Mouse (Mus musculus) mouse embryonic stem cell (cell line): ENCODE data around the gene Rilp.
"Not testable (repeated sequence)": the region's sequence is repeated elsewhere in the genome, so short reads cannot be mapped to it uniquely, and the experiment has no call there.

Source experiments
- in situ Hi-C, 2 experiments: fragments of 300-500 bp; cut with MboI; formaldehyde crosslinking; loops; 1 replicate in 1 of 2; 3 replicates in 1 of 2; pipeline ENCODE4 v1.14.3; 2019 to 2020; ENCODE audit warnings: low sequenced_read_pairs in 2 of 2, low pct_unique_long_range_greater_than_20kb in 1 of 2, mixed read lengths in 1 of 2; ENCODE audit not compliant: unreplicated experiment in 1 of 2

Gene Rilp

GRCm38 (mm10) chr11:75544713-75545112, 34.8 kb downstream of the Rilp start:
- in situ Hi-C loops = no loop called here

- in situ Hi-C loops = no loop called here
These were observed 36.2 kb downstream of the Rilp start for GRCm38 (mm10) chr11:75546057-75546456.

GRCm38 (mm10) chr11:75549658-75550111, 39.8 kb downstream of the Rilp start:
- in situ Hi-C loops = no loop called here

GRCm38 (mm10) chr11:75550200-75550946, 40.5 kb downstream of the Rilp start:
- in situ Hi-C loops = no loop called here

- in situ Hi-C loops = no loop called here
These were observed 41.4 kb downstream of the Rilp start for GRCm38 (mm10) chr11:75551321-75551720.

- in situ Hi-C loops = no loop called here
These were observed 42.1 kb downstream of the Rilp start for GRCm38 (mm10) chr11:75551961-75552441.

GRCm38 (mm10) chr11:75552906-75553482, 43.1 kb downstream of the Rilp start:
- in situ Hi-C loops = no loop called here

GRCm38 (mm10) chr11:75556006-75556405, 46.1 kb downstream of the Rilp start:
- in situ Hi-C loops = not testable (repeated sequence)

GRCm38 (mm10) chr11:75557142-75557541, 47.2 kb downstream of the Rilp start:
- in situ Hi-C loops = no loop called here

GRCm38 (mm10) chr11:75558101-75558500, 48.2 kb downstream of the Rilp start:
- in situ Hi-C loops = no loop called here

GRCm38 (mm10) chr11:75559870-75560504, 50.1 kb downstream of the Rilp start:
- in situ Hi-C loops = no loop called here

GRCm38 (mm10) chr11:75560530-75561409, 50.9 kb downstream of the Rilp start:
- in situ Hi-C loops = no loop called here

- in situ Hi-C loops = no loop called here
These were observed 51.5 kb downstream of the Rilp start for GRCm38 (mm10) chr11:75561410-75561791.
